Mouse (Mus musculus): Measurements from ENCODE around the gene Kdf1. TPM values are rescaled to one million over a fixed set of nuclear protein-coding genes. Genes with fewer than 3 reads are reported as not detected.

Gene Kdf1
- total RNA-seq, 2 experiments from 2014 or later = not detected

DNA sequence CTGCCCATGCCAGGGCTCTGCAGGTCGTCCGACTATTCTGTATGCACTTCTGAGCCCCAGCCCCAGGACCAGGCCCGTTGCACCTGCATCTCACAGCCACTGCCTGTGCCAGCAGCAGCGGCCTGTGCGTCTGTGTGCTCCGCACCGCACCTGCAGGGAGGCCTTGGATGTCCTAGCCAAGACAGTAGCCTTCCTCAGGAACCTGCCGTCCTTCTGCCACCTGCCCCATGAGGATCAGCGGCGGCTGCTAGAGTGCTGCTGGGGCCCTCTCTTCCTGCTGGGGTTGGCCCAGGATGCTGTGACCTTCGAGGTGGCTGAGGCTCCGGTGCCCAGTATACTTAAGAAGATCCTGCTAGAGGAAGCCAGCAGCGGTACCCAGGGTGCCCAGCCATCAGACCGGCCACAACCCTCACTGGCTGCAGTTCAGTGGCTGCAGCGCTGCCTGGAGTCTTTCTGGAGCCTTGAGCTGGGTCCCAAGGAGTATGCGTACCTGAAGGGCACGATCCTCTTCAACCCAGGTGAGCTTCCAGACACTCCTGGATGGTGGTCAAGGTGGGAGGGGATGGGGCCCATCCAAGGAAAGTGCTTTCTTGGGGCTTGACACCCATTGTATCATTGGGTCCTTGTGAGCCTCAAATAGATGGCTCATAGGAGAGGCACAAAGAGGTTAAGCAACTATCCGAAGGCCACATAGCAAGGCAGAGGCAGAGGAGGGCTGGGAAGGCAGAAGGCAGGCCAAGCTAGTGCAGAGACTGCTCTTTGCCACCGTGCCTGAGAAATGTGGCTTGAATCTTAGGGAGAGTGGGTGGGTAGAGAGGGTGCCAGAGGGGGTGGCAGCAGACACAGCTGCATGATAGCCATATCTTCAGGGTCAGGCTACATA, 34.9 kb downstream of the Kdf1 start:
- DNase-seq = no peak

DNA sequence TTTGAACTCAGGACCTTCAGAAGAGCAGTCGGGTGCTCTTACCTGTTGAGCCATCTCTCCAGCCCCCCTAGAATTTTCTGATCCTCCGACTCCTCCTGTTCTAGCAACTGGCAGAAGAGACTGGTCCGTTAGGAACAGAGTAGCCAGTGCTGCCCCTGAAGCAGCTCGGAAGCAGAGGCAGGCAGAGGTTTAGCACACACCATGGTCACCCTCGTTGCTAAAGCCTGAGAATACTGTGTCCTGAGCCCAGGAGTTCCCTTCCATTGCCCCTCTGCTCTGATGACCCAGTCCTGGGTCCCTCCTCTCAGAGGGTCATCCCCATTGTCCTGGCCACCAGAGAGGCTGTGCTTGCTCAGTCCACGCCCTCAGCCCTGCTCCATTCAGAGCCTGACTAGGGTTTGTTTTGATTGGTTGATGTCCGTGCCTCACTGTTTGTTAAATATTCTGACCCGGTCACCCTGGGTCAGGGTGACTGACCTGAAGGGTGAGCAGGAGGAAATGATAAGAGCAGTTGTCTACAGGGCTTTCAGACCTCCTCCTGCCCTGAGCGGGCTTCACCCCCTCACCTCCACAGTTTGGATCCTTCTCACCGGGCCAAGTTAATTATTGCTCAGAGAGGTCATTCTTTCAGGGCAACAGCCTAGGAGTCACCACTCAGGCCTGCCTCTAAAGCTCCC, 38.4 kb downstream of the Kdf1 start:
- DNase-seq = no peak

DNA sequence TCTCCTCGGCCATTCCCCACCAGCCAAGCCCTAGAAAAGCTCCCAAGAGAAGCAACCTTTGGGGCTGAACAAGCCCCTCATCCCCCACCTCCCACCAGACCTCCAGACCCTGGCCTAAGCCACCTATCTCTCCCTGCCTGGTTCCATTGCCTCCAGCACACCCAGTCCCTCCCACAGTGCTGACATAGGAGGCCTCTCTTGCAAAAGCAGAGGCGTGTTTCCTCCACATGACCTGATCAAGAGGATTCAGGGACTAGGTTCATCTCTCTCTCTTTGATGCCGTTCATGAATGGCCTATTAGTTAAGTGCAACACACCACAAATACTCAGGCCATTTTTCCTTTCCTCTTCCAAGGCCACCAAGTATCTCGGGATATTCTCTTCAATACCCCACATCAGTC, 41.1 kb downstream of the Kdf1 start:
- DNase-seq = no peak

DNA sequence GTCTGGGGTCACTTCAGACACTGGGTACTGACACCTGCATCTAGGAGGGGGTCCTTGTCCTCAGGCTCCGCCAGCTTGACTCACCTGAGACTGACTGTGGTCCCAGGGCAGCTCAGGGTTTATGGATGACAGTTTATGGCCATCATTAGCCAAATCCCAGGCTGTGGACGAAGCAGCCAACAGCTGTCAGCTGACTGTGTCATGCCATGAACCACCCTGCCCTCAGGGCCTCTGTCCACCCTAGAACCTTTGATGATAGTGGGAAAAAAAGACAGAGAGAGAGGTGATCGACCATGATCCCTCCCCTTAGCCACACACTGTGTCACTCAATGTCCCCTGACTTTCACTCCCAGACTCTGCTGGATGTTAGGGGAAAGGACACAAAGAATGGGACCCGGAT, 42.9 kb downstream of the Kdf1 start:
- DNase-seq = no peak

DNA sequence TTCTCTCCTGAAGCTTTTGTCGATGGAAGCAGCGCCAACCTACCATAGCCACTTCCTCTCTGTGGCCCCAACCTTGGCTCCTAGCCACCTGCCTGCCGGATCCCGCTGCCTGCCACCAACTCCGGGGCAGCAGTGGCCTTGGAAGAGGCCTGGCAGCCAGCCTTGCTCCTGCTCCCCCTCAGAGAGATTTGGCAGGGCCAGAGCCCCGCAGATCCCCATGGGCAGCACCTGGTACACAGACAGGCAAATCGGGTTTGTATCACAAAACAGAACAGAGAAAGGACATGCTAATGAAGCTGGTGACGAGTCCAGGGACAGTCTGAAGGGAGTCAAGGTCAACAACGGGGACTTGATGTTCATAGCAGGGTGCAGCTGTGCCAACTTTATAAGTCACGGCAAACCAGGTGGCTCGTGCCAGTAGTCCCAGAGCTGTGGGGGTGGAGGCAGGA, 44.4 kb downstream of the Kdf1 start:
- DNase-seq = no peak

DNA sequence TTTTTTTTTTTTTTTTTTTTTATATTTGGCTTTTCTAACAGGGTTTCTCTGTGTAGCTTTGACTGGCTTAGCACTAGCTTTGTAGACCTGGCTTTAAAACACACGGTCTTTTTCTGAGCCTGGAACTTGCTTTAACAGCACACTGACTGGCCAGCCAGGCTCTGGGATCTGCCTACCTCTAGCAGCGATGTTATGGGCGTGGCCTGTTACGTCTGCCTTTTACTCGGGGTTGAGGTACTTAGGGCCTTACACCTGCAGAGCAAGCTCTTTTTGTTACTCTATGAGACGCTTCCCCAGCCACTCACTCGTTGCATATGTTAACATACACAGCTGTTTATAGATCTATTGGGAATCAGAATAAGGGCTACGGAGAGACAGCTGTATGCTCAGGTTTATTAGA, 48.5 kb downstream of the Kdf1 start:
- DNase-seq = no peak

DNA sequence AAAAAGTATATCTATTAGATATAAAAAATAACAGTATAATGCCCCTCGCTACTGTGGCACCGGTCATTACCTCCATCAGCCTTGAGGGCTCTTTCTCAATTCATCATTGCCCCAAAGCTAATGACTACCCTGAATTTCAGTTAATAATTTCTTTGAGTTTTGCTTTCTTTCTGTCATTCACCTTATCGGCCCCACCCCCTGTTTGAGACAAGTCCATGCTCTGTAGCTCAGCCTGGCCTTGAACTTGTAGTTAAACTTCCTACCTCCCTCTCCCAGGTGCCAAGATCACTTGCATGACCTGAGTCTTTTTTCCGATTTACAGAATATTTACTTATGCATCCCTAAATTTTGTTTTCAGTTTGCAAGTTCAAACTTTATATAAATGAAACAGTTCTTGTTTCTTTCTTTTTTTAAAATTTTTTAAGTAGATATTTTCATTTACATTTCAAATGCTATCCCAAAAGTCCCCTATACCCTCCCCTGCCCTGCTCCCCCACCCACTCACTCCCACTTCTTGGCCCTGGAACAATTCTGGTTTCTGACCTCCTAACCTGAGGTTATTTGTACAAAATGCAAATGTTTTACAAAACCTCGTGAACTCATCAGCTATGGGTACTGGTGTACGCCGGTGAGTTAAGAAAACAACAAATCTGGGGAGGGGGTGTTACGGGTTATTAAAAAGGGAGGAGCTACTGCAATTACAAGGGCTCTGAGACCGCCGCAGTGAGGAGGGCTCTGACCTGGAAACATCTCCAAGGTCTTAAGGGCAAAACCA, 50.7 kb downstream of the Kdf1 start:
- DNase-seq = no peak

DNA sequence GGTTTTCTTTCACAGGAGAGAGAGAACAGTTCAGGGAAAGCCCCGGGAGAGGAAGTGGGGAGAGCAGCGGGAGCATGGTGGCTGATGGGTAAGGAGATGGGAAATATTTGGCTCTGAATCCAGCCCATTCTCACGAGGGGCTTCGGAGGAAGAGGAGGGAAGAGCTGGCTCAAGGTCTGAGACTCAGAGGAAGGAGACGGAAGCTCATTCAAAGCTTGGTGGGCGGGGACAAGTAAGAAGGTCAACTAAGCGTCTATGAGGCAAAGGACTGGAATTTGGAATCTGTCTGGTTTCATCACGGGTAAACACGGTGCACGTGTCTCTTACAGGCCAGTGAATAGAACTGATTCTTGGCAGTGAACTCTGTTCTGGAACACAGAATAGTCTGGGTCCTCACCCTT, 51.3 kb downstream of the Kdf1 start:
- DNase-seq = no peak

DNA sequence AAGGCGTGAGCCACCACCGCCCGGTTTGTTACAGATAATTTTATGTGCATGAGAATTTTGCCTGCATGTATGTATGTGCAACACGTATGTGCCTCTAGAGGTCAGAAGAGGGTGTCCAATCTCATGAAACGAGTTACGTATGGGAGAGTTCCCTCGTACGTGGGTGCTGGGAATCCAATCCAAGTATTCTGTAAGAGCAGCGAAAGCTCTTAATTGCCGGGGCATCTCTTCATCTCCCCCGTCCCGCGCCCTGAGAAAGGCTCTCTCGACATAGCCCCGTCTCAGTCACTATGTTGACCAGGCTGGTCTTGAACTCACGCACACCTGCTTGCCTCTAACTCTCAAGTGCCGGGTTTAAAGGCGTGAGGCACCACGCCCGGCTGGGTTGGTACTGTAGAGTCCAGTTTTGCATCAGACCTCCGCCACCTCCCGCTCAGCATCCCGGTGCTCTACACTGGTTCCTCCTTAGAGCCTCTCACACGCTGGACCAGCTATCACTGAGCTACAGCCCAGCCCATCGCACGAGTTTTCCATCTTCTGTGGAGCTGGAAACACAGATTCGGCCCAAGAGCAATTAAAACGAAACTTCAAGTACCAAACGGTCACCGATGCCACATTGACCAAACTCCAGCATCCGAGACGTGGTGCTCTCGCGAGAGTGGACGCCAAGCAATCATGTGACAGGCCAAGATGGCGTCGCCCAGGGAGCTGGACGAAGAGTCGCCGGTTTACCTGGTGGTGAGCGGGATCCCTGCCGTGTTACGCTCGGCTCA, 55.5 kb downstream of the Kdf1 start, which contains the start of gene Gpatch3:
TSS of gene Gpatch3 (plus strand) at position 676 of the 773 bp plus-strand sequence.
- peak; percentile 85 for DNase-seq

DNA sequence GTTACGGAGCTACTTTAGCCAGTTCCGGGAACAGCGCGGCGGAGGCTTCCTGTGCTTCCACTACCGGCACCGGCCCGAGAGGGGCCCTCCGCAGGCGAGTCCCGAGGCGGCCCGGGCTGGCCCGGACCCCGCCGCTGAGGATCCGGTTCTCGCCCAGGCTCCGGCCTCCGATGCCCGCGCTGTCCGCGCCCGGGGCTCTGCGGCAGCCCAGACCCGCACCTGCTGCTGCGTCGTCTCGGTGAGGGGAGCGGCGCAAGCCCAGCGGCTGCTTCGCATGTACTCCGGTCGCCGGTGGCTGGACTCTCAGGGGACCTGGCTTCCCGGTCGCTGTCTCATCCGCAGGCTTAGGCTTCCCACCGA, 56.1 kb downstream of the Kdf1 start:
- DNase-seq = no peak

DNA sequence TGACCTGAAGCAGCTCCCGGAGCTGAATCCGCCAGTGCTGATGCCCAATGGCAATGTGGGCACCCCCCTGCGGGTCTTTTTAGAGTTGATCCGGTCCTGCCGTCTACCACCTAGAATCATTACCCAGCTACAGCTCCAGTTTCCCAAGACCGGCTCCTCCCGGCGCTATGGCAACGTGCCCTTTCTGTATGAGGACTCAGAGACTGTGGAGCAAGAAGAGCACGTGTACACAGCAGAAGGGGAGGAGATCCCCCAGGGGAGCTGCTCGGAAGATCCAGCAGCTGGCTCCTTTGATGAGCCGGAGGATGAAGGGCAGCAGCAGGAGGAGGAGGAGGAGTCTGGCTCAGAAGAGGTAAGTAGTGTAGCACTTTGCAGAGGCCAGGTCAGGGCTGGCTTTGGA, 59.2 kb downstream of the Kdf1 start:
- no peak for DNase-seq

Small RNA genes lying within 50 kb of the gene (microRNA-seq; reads per million reads assigned to microRNA genes)
- gene Gm23158 (ENCODE audit: borderline replicate concordance in 2 of 2) = 0 reads per million in 2 experiments

Other genes with a start within 250 kb of the Kdf1 start
- 10 to 100 TPM; 20.8 to 23.5 TPM for gene Tmem222, start 241.2 kb upstream of the Kdf1 start, total RNA-seq (2021)
- gene Wdtc1, start 165.5 kb upstream of the Kdf1 start, total RNA-seq (2021) = 10 to 100 TPM; 76.3 to 85.0 TPM
- 1 to 10 TPM; 8.0 to 9.1 TPM for gene Slc9a1, start 149.3 kb upstream of the Kdf1 start, total RNA-seq (2021)
- gene Tent5b, start 38.8 kb upstream of the Kdf1 start, total RNA-seq (2021) = 1 to 10 TPM in 1 of 2 experiments, under 1 TPM in 1; 0.38 to 1.2 TPM
- under 1 TPM; 0.77 to 0.96 TPM for gene Trnp1, start 20.4 kb upstream of the Kdf1 start, total RNA-seq (2021)
- gene Nudc, start 27.0 kb downstream of the Kdf1 start, total RNA-seq (2021) = 10 to 100 TPM; 40.3 to 44.7 TPM
- not detected for gene Nr0b2, start 34.4 kb downstream of the Kdf1 start, total RNA-seq (2021)
- 1 to 10 TPM; 2.1 to 3.6 TPM for gene Gpatch3, start 55.8 kb downstream of the Kdf1 start, total RNA-seq (2021)
- 1 to 10 TPM; 4.6 to 4.9 TPM for gene Gpn2, start 65.4 kb downstream of the Kdf1 start, total RNA-seq (2021)
- 1 to 10 TPM; 1.1 to 1.2 TPM for gene Sfn, start 83.2 kb downstream of the Kdf1 start, total RNA-seq (2021)
- 10 to 100 TPM; 22.9 to 24.3 TPM for gene Zdhhc18, start 131.2 kb downstream of the Kdf1 start, total RNA-seq (2021)
- 1 to 10 TPM; 8.3 to 9.6 TPM for gene Pigv, start 153.7 kb downstream of the Kdf1 start, total RNA-seq (2021)
- gene Arid1a, start 237.8 kb downstream of the Kdf1 start, total RNA-seq (2021) = 10 to 100 TPM; 19.6 to 21.7 TPM